Mouse (Mus musculus) embryonic facial prominence, embryonic 14.5 days (tissue): Measurements from ENCODE around the gene Glyctk. TPM values are rescaled to one million over a fixed set of nuclear protein-coding genes. Genes with fewer than 3 reads are reported as not detected.
A peak's percentile ranks its signal among the peaks of the same experiment; 100 is the strongest.

Experiments
- ATAC-seq: fragments of 200-750 bp; cut with Nextera tagmentation; 2 replicates; pipeline ENCODE4 v1.8.0; 2017; ENCODE audit warnings: low read depth, moderate number of reproducible peaks, moderate TSS enrichment
- DNase-seq: peaks from one replicate; pipeline ENCODE4 v3.0.0-alpha.2; 2015; ENCODE audit warnings: low spot score
- H3K27ac ChIP-seq: fragments of 300-500 bp; sonication (generic); replicated peaks from 2 replicates; pipeline ENCODE4 v1.5.1; 2014; ENCODE audit warnings: low read depth, mild to moderate bottlenecking, low read length, moderate library complexity
- H3K27me3 ChIP-seq: fragments of 300-500 bp; sonication (generic); replicated peaks from 2 replicates; pipeline ENCODE4 v1.6.1; 2014; ENCODE audit warnings: low read length; ENCODE audit not compliant: control insufficient read depth, insufficient read depth
- H3K36me3 ChIP-seq: fragments of 300-500 bp; sonication (generic); 2 replicates; pipeline ENCODE4 v1.6.1; 2014; ENCODE audit warnings: low read length, mixed read lengths; ENCODE audit not compliant: control insufficient read depth, insufficient read depth
- H3K4me1 ChIP-seq: fragments of 300-500 bp; sonication (generic); 2 replicates; pipeline ENCODE4 v1.6.1; 2014; ENCODE audit warnings: antibody characterized with exemption, low read length; ENCODE audit not compliant: control insufficient read depth, insufficient read depth
- H3K4me2 ChIP-seq: fragments of 300-500 bp; sonication (generic); 2 replicates; pipeline ENCODE4 v1.6.1; 2014; ENCODE audit warnings: low read depth, mild to moderate bottlenecking, low read length, moderate library complexity, mixed read lengths
- H3K4me3 ChIP-seq: fragments of 300-500 bp; sonication (generic); 2 replicates; pipeline ENCODE4 v1.5.1; 2014; ENCODE audit warnings: low read depth, mild to moderate bottlenecking, low read length
- H3K9ac ChIP-seq: fragments of 300-500 bp; sonication (generic); 2 replicates; pipeline ENCODE4 v1.6.1; 2014; ENCODE audit warnings: low read depth, mild to moderate bottlenecking, low read length, moderate library complexity, mixed read lengths
- H3K9me3 ChIP-seq: fragments of 300-500 bp; sonication (generic); 2 replicates; pipeline ENCODE4 v1.6.1; 2016; ENCODE audit warnings: low read length; ENCODE audit not compliant: control insufficient read depth
- WGBS: fragments of 180-500 bp; shearing (Covaris S2); extraction: QIAGEN DNeasy Blood & Tissue Kit; methylation state at CpG from one replicate; pipeline ENCODE4 v1.1.7; 2014; 5-methylcytosine and 5-hydroxymethylcytosine counted together
- polyA plus RNA-seq: library from polyadenylated mRNA; unstranded; fragments of >200 nt; fragmentation: Nextera tagmentation; extraction: Ambion mirVana; gene quantifications from 2 replicates; pipeline ENCODE4 v1.2.1, GENCODE M21; 2014

Glyctk gene
- polyA plus RNA-seq, 1 experiment from 2014 or later, result 1.9 TPM

DNA sequence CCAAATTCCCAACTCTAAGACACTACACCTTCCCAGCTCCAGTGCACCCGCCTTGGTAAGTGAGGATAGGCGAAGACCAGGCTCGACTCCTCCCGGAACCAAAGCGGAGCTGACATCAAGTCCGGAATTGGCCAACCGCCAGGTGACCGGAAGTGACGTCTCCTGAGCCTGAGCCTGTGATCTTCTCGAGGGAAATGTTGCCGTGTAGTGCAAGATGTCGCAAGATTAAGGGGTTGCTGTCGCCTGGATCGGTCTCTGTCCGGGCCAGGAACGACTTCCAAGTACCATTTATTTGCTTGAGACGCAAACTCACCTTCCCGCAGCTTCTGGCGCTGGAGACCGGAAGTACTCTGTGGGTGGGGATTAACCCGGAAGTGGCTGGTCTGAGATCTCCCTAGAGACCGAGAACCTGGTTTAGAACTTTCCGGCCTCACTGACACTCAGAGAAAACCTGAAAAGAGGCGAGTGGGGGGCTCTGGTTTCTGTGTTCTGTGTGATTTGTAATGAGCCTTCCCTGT, 1.9 kb upstream of the Glyctk start:
- peak overlapping the region; percentile 74 for H3K9ac ChIP-seq
- peak overlapping the region; percentile 52 for H3K4me3 ChIP-seq
- peak overlapping the region; percentile 55 for H3K4me2 ChIP-seq
- DNase-seq (peak; percentile 94), ATAC-seq (peak; percentile 85)
- H3K4me1 ChIP-seq, result no peaks in the 10 kb centered on the region
- H3K27ac ChIP-seq, result peak overlapping the region; percentile 92
- H3K27me3 ChIP-seq, result no peaks in the 10 kb centered on the region
- no peaks in the 10 kb centered on the region for H3K9me3 ChIP-seq
- H3K36me3 ChIP-seq, result no peaks in the 10 kb centered on the region
- WGBS, result 4% methylated on average over 24 of the region's 24 CpGs

- Histone ChIP-seq H3K9me3 (no peaks in the 10 kb centered on the region), H3K27me3 (no peaks in the 10 kb centered on the region), H3K4me3 (peak overlapping the region; percentile 52), H3K9ac (no peak overlapping the region), H3K4me2 (peak overlapping the region; percentile 55), H3K4me1 (no peaks in the 10 kb centered on the region), H3K36me3 (no peaks in the 10 kb centered on the region), H3K27ac (no peak overlapping the region)
- WGBS, result 83% methylated on average over 9 of the region's 9 CpGs
- ATAC-seq, result no peak
- no peak for DNase-seq
These were observed 1.3 kb upstream of the Glyctk start for GRCm38 (mm10) chr9:106159237-106159636.

GRCm38 (mm10) chr9:106157623-106157925, 364 bp downstream of the Glyctk start:
- 87% methylated on average over 10 of the region's 10 CpGs for WGBS
- ATAC-seq, result no peak
- no peak overlapping the region for H3K4me2 ChIP-seq

DNA sequence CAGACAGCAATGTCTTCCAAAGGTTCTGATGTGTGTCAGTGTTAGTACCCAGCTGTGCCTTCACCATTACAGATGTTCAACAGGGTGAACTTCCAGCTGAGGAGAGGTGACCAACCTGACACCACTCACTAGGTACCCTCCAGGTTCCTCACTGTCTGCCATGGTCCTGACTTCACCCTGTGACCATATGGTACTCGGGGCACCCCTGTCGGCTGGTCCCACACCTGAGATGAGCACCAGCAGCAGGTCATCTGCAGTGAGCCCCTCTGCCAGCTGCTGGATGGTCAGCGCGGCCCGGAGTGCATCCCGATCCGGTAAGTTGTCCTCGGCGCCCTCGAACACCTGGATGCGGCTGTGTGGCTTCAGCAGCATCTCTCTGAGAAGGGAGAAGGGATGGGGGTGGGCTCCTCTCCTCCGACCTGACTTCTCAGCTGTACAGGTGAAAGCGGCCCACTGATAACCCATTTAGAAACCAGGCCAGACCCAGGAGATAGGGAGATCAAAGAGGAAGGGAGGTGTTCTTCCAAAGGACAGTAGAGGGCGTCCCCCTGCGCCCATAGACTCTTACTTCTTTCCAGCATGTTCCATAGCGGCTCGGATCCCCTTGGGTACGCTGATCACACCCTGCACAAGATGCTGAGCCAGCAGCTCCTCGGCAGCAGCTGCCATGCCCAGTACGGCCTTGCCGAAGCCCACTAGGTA, 866 bp downstream of the Glyctk start:
- DNase-seq (no peak), ATAC-seq (no peak)
- no peaks in the 10 kb centered on the region for H3K9me3 ChIP-seq
- no peaks in the 10 kb centered on the region for H3K36me3 ChIP-seq
- no peak overlapping the region for H3K27ac ChIP-seq
- H3K4me2 ChIP-seq, result no peak overlapping the region
- no peak overlapping the region for H3K4me3 ChIP-seq
- no peaks in the 10 kb centered on the region for H3K27me3 ChIP-seq
- WGBS, result 74% methylated on average over 19 of the region's 21 CpGs
- no peaks in the 10 kb centered on the region for H3K4me1 ChIP-seq
- H3K9ac ChIP-seq, result no peak overlapping the region

More at GRCm38 (mm10) chr9:106157623-106157925, 364 bp downstream of the Glyctk start:
- H3K36me3 ChIP-seq, result no peaks in the 10 kb centered on the region
- no peak overlapping the region for H3K4me3 ChIP-seq
- H3K27me3 ChIP-seq, result no peaks in the 10 kb centered on the region
- no peaks in the 10 kb centered on the region for H3K9me3 ChIP-seq
- H3K27ac ChIP-seq, result no peak overlapping the region
- DNase-seq, result no peak
- H3K4me1 ChIP-seq, result no peaks in the 10 kb centered on the region
- H3K9ac ChIP-seq, result no peak overlapping the region

- Histone ChIP-seq H3K4me1 (no peaks in the 10 kb centered on the region), H3K9me3 (no peaks in the 10 kb centered on the region), H3K4me2 (no peak overlapping the region), H3K27me3 (no peaks in the 10 kb centered on the region), H3K27ac (no peak overlapping the region), H3K36me3 (no peaks in the 10 kb centered on the region), H3K4me3 (no peak overlapping the region), H3K9ac (no peak overlapping the region)
- DNase-seq, result peak; percentile 60
- 52% methylated on average over 5 of the region's 5 CpGs for WGBS
- peak; percentile 42; the same call in 1 of the 2 replicates for ATAC-seq
These were observed 1.5 kb downstream of the Glyctk start for GRCm38 (mm10) chr9:106156419-106156818.

DNA sequence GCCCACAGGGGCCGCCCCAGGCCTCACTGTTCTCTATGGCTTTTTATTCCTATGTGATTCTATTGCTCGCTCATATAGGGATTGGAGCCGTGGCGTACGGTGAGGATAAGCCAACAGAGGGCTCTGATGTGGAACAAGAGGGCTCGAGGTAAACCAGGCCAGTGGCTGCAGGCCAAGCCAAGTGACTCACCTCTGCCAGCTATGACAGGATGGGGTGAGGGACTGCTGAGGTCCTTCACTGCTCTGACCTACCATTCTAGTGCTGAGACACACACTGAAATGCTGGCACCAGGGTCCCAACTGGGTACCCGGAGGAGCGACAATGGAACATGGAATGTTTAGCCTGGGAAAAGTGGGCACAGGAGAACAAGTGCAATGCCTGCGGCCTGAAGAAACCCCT, 3.8 kb downstream of the Glyctk start:
- ATAC-seq (no peak), DNase-seq (no peak)
- Histone ChIP-seq H3K36me3 (no peaks in the 10 kb centered on the region), H3K9ac (no peak overlapping the region), H3K27ac (no peak overlapping the region), H3K4me3 (no peak overlapping the region), H3K4me1 (no peaks in the 10 kb centered on the region), H3K4me2 (no peak overlapping the region), H3K27me3 (peaks cover 17% of the 10 kb centered on the region), H3K9me3 (no peaks in the 10 kb centered on the region)
- 86% methylated on average over 9 of the region's 9 CpGs for WGBS

DNA sequence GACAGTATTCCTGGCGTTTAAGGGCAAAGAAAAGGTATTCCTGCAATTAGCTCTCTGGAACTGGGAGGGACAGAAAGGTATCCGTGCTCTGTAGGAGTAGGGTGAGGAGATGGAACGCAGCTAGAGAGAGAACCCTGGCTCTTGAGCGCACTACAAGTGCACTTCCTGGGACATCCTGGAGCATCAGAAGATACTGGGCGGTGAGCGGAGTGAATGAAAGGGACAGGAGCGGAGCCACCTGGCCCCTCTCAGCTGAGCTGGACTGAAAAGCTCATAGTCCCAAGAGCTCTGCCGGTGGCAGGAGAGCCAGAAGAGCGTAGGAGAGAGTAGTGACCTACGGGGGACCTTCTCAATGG, 8.6 kb downstream of the Glyctk start:
- ATAC-seq (no peak), DNase-seq (no peak)
- Histone ChIP-seq H3K9me3 (no peaks in the 10 kb centered on the region), H3K27ac (no peak overlapping the region), H3K27me3 (peaks cover 45% of the 10 kb centered on the region), H3K4me1 (no peaks in the 10 kb centered on the region), H3K36me3 (no peaks in the 10 kb centered on the region), H3K4me3 (peak overlapping the region; percentile 43), H3K4me2 (peak overlapping the region; percentile 80), H3K9ac (peak overlapping the region; percentile 55; the same call in 1 of the 2 replicates)
- WGBS, result 25% methylated on average over 10 of the region's 10 CpGs

GRCm38 (mm10) chr9:106148541-106149398, 9.2 kb downstream of the Glyctk start:
- peaks cover 45% of the 10 kb centered on the region for H3K27me3 ChIP-seq
- peak overlapping the region; percentile 80 for H3K4me2 ChIP-seq
- H3K9ac ChIP-seq, result peak overlapping the region; percentile 55
- no peaks in the 10 kb centered on the region for H3K4me1 ChIP-seq
- ATAC-seq (peak; percentile 63), DNase-seq (peak; percentile 33)
- peak overlapping the region; percentile 43 for H3K4me3 ChIP-seq
- no peak overlapping the region for H3K27ac ChIP-seq
- no peaks in the 10 kb centered on the region for H3K9me3 ChIP-seq
- under 1% methylated on average over 26 of the region's 36 CpGs for WGBS
- H3K36me3 ChIP-seq, result no peaks in the 10 kb centered on the region
